ENCODE assay signal across 14 mouse cellular contexts in genomic region chr14:114842327-114842726, GRCm38 (mm10).
"Had no signal": no experiment of that assay in that cellular context is flagged by ENCODE, and none has a peak within 500 bp of the region (broad histone marks: within the 10 kb centered on the region; RNA-seq: fewer than 3 reads in every experiment).

No protein-coding gene starts in this region.

- ATAC-seq: intestine, postnatal 0 days had no signal

- H3K9me3 ChIP-seq: limb, embryonic 12.5 days; midbrain, embryonic 10.5 days; neural tube, embryonic 15.5 days had no signal

- H3K9ac ChIP-seq: limb, embryonic 12.5 days; liver, embryonic 14.5 days; neural tube, embryonic 15.5 days had no signal

- H3K27ac ChIP-seq: left cerebral cortex, adult 2 months; limb, embryonic 12.5 days; liver, embryonic 14.5 days; midbrain, embryonic 10.5 days; neural tube, embryonic 15.5 days had no signal

- H3K36me3 ChIP-seq: limb, embryonic 12.5 days; midbrain, embryonic 10.5 days; neural tube, embryonic 15.5 days had no signal

- DNase-seq: kidney, adult 8-10 months; kidney, postnatal 25 days; liver; midbrain, embryonic 14.5 days; right cerebral cortex, adult 18-20 months; right cerebral cortex, postnatal 25 days; thymus, postnatal 4 days had no signal

- H3K27me3 ChIP-seq: limb, embryonic 12.5 days; neural tube, embryonic 15.5 days had no signal

- H3K4me2 ChIP-seq: limb, embryonic 12.5 days; neural tube, embryonic 15.5 days had no signal

- H3K4me3 ChIP-seq: left cerebral cortex, adult 2 months; limb, embryonic 12.5 days; midbrain, embryonic 10.5 days; myocyte; neural tube, embryonic 15.5 days had no signal
